Mouse (Mus musculus): Measurements from ENCODE around the gene Lrrfip1.

Lrrfip1 gene

DNA sequence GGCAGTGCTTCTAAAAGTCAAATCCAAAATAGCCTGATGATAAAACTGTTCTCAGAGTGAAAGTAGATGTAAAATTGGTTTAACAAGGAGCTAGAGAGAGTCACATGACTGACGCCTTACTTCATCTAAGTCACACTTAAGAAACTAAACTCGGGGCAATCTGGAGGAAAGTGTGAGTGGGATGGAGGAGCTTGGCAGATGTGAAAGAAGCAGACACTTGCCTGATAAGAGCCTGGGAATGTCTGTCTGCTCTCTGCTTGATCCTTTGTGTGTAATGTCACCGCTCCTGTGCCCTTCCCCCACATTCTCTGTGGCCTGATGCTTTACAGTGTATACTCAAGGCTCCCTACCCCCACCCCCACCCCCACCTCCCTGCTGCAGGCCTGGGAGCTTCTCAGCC lies 87.8 kb downstream of the Lrrfip1 start:
- DNase-seq (ENCODE audit: low spot score in 2 of 2) = no peak

DNA sequence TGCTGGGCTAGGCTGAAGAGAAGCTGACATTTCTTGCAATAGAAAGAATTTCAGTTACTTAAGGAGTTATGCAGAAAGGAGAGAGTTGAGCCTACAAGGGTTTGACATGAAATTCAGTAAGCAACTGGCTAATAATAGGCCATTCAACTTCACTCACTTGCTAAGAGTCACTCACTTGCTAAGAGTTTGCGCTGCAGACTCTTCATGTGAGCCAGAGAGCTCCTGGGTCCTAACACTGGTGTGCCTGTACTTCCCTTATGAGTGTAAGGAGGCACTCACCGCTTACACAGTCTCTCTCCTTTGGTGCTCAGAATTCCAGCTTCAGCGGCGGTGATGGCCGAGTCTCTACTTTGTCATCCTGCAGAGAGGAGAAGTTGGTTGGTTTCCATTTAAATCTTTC lies 88.2 kb downstream of the Lrrfip1 start:
- DNase-seq (ENCODE audit: low spot score in 2 of 2) = no peak

DNA sequence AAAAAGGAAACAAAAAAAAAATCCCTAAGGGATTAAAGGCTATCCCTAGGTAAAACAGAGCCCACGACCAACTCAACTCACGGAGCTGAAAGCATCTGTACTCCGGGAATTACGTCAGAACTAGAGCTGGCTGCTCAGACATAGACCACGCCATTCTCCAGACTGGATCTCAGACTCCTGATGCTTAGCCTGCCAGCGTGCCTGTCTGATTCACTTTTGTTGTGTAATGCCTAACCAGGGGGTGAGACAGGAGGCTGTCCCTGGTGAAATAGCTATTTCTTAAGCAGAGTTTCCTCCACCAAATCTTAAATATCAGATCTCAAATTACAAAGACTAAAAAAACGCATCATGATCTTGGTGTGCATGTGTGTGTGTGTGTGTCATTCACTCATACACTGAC lies 89.5 kb downstream of the Lrrfip1 start:
- DNase-seq (ENCODE audit: low spot score in 2 of 2) = no peak

DNA sequence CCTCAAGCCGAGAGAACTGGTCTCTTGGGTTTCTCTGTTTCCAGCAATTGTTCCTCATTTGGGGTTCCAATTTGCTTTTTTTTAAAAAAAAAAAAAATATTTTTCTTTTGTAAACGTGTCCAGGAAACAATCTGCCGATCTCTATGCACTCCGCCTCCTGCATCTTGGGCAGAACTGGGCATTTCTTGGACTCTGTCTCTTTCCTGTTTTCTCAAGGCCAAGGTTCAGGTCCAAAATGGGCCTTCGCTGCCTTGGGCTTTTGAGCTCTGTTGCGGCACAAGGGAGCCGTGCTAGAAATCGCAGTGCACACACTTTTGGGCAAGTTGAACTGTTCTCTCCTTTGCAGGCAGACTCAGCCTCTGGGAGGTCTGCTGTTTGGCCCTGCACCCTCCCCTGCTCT lies 90.4 kb downstream of the Lrrfip1 start:
- no peak for DNase-seq (ENCODE audit: low spot score in 2 of 2)

DNA sequence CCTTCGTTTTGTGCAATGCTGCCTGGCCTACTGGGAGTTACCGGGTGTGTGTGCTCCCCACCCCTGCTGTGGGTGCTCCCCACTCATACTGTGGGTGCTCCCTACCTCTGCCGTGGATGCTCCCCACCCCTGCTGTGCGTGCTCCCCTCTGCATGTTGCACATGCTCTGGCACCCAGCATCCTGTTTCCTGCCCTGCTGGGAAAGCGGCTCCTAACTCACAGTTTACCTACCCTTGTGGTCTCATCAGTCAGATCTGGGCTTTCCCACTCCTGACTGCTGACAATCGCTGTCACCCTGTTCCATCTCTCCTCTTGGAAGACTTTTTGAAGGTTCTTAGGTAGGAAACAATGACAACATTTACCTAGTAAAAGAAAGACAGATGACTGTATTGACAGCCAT lies 91.9 kb downstream of the Lrrfip1 start:
- no peak for DNase-seq (ENCODE audit: low spot score in 2 of 2)

DNA sequence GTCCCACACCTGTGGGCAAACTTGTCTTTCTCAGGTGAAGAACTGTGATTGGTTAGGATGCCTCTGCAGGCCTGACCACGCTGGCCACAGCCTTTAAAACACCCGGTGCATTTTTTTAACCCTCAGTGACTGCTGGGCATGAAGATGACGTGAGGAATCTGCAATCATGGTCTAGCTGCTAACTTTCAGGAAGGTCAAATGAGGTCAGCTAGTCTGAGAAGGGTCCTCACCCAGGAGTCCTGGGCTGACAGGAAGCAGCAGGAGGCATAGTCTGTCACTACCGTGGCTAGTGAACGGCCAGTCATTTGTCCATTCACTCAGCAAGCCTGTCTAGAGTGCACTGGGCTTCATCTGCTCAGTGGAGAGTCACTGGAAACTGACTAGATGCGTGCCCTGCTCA lies 93.9 kb downstream of the Lrrfip1 start:
- DNase-seq (ENCODE audit: low spot score in 2 of 2) = no peak

DNA sequence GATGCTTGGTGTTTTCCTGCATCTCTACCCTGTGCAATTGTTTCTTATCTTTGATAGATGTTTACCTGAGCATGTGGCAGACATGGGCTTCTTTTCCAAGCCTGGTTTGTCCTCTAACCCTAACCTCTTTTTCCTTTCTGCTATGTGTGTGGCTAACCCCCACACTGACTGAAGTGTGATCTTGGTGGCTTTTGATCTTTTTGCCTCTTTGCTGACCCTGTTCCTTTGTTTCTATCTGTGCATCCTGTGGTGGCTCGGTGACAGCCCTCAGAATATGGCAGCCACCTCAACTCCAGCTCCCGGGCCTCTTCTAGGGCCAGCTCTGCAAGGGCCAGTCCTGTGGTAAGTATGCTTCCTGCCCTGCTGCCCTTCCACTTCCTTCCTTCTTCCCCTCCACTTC lies 94.8 kb downstream of the Lrrfip1 start:
- no peak for DNase-seq (ENCODE audit: low spot score in 2 of 2)

DNA sequence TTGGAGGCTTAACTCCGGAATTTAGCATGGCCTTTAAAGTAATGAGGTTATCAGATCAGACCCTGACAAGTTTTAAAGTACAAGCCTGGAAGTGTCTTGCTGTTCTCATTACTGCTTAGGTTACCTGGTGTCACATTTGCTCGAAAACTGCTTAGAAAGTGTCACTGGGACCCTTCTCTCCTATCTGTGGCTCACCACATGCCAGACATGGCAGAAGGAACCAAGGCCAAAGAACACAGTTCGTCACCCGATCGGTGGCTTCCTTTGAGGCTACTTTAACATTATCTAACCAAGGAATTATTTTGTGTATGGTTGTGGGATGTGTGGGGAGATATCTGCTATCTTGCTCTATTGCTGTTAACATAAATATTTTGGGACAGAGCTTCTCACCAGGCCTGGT lies 95.5 kb downstream of the Lrrfip1 start:
- no peak for DNase-seq (ENCODE audit: low spot score in 2 of 2)

DNA sequence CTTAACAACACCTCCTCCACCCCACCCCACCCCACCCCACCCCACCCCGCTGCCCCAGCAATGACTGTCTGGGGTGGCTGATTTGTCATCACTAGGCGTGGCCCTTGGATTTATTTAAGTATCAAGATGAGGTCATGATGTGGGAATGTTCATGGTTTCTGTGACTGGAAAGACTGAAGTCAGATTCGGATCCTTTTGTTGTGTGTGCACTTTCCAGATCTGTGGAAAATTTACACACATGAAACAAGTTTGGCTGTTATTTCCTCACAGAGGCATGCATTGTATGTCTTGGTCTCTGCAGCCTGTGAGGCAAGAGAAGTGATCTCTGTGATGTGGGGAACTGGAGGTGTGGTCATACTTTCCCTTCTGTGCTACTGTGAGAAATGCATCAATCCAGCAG lies 96.7 kb downstream of the Lrrfip1 start:
- DNase-seq (ENCODE audit: low spot score in 2 of 2) = no peak

DNA sequence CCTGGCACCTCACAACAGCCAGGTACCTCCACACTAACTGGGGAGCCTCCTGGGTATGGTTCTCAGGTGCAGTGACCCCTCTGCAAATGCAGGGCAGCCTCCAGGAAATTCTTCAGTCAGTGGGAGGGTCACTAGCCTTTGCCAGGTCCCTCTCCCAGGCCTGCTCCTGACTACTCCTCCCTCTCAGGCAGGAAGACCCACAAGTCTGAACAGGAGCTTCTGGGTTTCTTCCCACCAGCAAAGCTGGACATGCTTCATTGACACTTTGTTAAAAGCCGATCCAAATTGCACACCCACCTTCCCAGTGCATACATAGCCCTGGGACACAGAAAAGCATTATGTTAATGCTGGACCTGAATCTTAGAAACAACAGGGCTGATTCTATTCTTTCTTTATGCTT lies 97.3 kb downstream of the Lrrfip1 start:
- DNase-seq (ENCODE audit: low spot score in 2 of 2) = no peak

DNA sequence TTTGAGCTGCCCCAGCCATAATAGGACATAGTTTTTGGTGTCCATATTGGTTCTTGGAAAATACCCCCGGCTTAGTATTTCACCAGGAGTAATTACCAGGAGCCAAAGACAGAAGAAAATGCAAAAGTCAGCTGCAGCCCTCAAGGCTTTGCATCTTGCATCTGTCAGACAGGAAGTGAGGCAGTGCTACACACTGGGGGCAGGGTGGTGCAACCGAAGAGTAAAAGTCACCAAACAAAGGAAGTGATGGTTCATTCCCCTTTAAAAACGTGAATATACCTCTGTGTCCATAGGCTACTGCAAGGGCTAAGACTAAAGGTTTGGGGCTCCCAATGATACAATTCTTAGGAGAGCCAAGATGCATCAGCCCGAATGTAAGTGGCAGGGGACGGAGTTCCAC lies 98.0 kb downstream of the Lrrfip1 start:
- DNase-seq (ENCODE audit: low spot score in 2 of 2) = no peak

DNA sequence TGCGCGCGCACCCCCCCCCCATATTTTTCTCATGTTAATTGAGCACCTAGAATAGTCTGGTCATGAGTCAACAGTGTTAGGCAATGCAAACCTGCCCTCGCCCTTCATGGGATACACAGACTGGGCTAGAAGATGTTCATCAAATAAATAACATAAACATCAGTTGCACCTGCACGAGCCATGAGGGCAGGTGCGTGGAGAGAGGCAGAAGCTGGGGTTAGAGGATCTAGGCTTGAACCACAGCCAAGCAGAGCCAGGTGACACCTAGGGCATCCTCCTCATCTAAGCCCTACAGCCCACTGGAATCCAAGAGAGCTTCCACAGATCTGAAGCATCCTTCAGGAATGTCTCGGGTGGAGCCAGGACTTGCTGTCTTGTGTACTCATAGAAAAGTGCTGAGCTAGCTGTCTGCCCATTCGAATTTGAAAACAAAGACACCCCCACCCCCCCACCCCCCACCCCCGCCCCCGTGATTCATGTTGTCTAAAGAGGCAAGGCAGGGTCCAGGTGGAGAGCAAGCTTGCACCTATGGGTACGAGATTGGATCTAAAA lies 98.8 kb downstream of the Lrrfip1 start:
- DNase-seq (ENCODE audit: low spot score in 2 of 2) = no peak

DNA sequence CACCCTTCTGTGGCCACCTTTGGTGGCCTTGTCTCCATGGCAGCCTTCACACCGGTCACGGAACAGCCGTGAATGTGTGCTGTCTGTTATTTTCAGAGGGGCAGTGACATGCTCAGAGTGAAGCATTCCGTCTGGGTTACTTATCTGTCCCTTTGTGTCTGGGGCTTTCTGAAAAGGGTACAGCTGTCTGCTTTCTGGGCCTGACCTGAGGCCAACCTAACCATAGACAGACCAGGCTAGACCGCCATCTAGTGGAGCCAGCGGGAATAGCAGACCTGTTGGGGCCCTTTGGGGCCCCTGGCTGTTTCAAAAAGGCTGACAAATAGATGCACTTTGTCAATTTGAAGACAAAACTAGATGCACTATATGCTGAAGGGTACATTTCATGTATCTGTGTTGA lies 100.3 kb downstream of the Lrrfip1 start:
- DNase-seq (ENCODE audit: low spot score in 2 of 2) = peak; percentile 70 to 77

DNA sequence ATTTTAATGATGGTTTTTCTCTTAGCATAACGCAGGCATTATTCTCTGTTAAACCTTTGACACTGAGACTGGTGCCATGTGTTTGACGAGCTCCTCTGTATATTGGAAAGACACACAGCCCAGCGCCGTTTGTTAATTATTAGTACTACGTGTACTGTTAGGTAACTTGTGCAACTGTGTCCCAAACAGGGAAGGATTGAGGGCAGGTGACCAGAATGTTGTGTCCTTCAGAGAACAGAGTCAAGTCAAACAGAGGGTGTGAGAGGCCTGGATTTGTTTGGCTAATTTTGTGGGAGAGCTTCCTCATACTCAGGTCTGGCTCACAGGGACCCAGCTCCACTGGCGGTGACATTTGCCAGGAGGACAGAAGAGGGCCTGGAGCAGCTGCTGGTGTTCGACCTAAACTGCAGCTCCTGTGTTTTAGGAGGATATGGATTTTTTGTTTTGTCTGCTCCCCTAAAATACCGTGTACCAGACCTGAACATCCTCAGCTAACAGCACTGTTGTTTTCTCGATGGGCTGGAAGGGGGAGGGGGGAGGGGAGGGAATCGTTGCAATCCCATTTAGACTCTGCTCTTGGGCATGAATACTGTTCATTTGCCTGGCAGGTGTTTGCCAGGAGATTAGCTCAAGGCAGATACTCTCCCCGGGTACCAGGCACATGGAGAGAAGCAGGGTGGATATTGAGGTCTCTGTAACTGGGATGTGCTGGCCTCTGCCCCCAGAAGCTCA lies 103.3 kb downstream of the Lrrfip1 start:
- DNase-seq (ENCODE audit: low spot score in 2 of 2) = no peak

DNA sequence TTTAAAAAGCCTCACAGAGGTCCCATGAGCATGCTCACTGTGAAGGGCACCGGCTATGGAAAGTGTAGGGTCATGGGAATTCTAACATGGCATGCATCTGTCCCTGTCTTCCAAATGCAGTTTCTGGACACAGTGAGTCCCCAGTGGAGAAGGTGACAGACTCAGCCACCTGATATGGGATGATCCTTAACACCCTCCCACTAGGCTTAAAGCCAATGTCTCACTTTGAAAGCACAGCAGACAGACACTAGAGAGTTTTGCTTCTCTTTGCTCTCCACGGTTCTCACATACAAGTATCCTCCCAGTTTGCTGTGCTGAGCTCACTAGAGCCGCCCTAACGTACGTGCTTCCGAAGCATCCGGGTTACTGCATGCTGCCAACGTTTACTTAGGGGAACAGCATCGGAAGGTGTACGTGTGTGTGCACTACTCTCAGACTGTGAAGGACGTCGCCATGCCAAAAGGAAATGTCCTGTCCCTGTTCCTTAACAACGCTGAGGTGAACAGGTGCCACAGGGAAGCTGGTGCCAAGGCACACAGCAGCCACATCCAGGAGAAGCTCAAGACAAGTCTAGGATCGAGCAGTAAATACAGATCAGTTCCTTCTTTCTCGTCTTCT lies 104.9 kb downstream of the Lrrfip1 start:
- DNase-seq (ENCODE audit: low spot score in 2 of 2) = no peak

DNA sequence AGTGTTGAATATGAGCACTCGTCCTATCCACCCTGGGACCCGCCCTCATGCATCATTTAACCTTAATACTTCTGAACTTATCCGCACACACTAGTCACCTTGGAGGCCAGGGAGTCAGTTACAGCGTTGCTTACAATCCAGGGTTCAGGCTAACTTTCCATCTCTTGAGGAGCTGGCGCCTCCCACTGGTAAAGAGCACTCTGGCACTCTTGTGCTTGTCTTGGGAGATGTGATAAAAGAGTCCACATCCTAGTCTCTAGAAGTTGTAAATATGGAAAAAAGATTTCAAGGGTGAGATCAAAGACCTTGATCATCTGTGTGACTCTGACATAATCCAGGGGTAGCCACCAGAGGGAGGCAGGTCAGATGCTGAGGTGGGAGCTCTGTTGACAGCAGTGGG lies 109.0 kb downstream of the Lrrfip1 start:
- no peak for DNase-seq (ENCODE audit: low spot score in 2 of 2)

DNA sequence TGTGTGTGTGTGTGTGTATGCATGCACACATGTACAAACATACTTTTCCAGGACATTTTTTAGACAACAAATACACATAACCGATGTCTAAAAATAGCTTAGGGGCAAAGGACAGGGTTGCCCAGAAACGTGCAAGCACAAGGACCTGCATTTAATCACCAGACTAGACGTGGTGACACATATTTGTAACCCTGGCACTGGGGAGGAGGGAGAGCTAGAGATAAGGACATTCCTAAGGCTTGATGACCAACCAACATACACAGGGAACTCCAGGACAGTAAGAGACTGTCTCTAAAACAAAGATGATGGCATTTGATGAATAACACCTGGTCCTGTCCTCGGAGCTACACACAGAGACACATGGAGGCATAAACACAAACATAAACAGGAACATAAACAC lies 110.8 kb downstream of the Lrrfip1 start:
- no peak for DNase-seq (ENCODE audit: low spot score in 2 of 2)

DNA sequence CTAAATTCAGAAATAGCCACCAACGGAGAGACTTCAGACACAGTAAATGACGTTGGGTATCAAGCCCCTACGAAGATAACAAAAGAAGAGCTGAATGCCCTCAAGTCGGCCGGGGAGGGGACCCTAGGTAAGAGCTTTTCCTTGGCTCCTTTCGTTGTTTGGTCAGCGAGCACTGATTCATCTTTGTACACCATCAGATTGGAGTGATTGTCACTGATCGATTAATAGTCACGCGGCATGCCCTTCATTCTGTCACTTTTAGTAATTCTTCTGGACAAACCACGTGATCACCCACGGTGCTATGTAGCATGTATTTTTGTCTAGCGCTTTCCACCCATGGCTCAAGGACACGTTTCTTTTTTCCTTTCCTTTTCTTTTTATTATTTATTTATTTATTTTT lies 113.6 kb downstream of the Lrrfip1 start:
- DNase-seq (ENCODE audit: low spot score in 2 of 2) = no peak

DNA sequence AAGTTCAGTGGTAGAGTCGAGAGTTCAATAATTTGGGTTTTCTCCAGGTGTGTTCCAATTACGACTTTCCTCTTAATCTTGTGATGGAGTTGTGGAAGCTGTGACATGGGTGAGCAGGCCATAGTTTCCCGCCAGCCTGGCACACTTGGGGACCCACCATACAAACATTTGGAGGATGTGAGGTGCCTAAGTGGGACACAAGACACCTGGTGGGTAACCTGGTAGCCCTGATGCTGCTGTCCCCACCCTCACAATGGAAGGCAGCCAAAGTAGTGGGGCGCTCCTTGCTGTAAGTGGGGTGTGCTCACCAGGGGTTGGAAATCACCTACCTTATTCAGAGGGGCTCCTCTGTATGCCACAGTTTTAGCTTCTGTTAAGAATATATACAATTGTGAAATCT lies 114.1 kb downstream of the Lrrfip1 start:
- no peak for DNase-seq (ENCODE audit: low spot score in 2 of 2)

DNA sequence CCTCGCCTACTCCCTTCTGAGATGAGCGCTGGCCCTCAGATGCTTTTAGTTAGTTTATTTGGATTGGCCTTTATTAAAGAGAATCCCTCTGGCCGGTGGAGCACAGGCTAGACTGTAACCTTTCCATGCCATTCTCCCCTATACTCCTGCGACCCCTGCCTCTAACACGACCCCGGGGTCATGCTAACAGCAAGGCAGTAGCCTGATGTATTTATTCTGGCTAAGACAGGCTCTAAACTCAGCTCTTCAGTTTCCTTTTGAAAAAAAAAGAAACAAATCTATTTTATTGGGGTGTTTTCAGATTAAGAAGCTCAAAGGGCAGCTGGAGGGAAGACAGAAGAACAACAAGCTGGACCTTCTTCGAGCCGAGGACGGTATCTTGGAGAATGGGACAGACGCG lies 123.6 kb downstream of the Lrrfip1 start:
- DNase-seq (ENCODE audit: low spot score in 2 of 2) = no peak

DNA sequence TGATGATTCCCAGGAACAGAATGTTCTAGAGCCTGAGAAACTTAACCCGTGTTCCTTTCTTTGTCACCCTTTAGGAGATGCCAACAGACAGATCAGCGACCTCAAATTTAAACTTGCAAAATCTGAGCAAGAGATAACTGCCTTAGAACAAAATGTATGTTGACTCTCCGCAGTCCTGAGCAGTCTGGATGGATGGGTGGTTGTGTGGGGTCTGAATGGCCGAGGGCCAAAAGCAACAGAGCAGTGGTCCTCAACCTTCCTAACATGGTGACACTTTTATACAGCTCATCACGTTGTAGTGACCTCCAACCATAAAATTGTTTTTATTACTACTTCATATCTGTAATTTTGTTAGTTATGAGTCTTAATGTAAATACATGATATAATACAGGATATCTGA lies 124.5 kb downstream of the Lrrfip1 start:
- DNase-seq (ENCODE audit: low spot score in 2 of 2) = no peak

DNA sequence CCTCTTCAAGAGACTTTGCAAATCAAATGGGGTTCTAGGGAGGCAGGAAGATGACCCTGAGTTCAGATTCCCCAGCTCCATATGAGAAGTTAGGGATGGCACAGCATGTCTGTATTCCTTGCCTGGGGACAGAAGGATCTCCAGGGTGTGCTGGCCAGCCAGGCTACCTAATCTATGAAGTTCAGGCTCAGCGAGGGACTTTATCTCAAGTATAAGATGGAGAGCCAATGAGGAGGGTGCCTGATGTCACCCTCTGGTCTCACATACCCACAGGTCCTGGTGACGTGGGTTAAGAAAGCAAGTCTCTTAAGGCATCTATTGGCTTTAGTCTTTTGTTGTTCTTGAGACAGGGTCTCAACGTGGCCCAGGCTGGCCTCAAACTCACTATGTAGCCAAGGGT lies 124.9 kb downstream of the Lrrfip1 start:
- no peak for DNase-seq (ENCODE audit: low spot score in 2 of 2)

DNA sequence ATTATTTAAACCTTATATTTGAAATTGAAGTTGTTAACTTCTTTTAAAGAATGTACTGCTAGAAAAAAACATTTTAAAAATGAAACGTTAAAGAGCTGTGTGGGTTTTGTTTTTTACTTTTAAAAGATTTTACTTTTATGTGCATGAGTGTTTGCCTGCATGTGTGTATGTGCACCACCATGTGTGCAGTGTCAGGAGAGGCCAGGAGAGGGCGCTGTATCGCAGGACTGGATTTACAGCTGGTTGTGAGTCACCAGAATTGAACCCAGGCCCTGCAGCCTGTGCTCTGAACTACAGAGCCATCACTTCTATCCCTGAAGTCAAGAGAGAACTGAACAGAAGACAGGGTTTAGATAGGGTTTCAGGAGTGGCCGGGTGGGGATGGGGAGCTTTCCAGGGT lies 130.3 kb downstream of the Lrrfip1 start:
- no peak for DNase-seq (ENCODE audit: low spot score in 2 of 2)

DNA sequence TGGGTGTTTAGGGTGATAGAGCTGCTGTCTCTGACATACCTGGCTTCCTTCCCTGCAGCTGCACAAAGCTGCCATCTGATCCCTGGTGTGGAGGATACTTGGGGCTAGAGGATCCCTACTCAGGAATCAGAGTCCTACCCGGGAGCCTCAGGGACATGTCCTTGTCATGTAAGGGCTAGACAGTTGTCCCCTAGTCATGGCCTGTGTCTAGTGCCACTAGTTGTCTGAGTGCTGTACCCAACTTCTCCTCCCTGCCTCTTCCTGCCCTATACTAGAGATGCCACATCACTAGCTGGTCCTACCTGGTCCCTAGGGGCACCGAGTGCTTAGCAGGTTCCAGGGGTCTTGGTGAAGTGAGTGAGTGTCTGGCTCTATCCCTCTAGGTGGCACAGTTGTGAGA lies 138.5 kb downstream of the Lrrfip1 start:
- DNase-seq (ENCODE audit: low spot score in 2 of 2) = no peak
